Mouse (Mus musculus): ENCODE measurements around the gene Cend1. TPM values are rescaled to one million over a fixed set of nuclear protein-coding genes. Genes with fewer than 3 reads are reported as not detected.

Cend1 gene
- not detected in 2 replicates for total RNA-seq (2014; fragmentation: Nextera tagmentation)
- total RNA-seq (2017): not detected in 2 replicates

GRCm38 (mm10) chr7:141429310-141429709, at the start of gene Cend1:
Gene Cend1, minus strand, starts transcription at chr7:141429491.
- ATAC-seq (replicated peaks; ENCODE audit: low FRiP score, low TSS enrichment, poor library complexity, severe bottlenecking): no peak

- ATAC-seq (replicated peaks; ENCODE audit: low FRiP score, low TSS enrichment, poor library complexity, severe bottlenecking): peak; percentile 21
Observed at GRCm38 (mm10) chr7:141478270-141478748, 49.0 kb upstream of the Cend1 start.

DNA sequence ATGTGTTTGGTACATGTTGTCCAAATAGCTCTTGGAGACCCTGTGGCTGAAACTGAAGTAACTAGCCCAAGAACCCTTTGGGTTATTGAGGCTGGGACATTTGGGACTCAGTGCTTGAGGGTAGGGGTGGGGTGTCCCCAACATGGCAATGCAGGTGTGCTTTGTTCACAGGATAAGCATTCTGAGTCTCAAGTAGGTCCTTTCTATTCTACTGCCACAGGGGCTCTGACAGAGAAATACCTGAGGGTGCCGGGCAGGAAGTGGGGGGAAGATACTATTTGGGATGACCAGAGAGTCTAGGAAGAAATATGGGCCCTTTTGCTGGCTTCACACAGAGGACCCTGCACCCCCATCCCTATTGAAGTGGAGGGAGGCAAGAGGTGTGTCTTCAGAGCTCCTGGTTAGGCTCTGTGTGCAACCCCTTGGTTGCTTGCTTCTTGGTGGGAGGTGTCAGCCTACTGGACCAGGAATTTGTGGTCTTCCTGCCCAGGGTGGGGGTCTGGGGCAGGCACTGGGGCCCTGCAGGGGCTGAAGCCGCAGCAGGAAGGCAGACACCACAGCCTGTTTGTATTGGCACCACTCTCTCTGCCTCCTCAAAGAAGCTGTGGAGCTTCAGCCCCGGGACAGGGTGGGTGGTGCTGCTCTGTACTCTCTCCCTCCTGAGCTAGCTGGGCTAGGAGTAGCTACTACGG, 48.4 kb upstream of the Cend1 start:
- no peak for ATAC-seq (replicated peaks; ENCODE audit: low FRiP score, low TSS enrichment, poor library complexity, severe bottlenecking)

- ATAC-seq (replicated peaks; ENCODE audit: low FRiP score, low TSS enrichment, poor library complexity, severe bottlenecking): no peak
Observed at GRCm38 (mm10) chr7:141476981-141477370, 47.7 kb upstream of the Cend1 start.

- 0 out of 2 replicates have a peak, but pooled peaks have one; percentile 13 for ATAC-seq (replicated peaks; ENCODE audit: low FRiP score, low TSS enrichment, poor library complexity, severe bottlenecking)
Observed at GRCm38 (mm10) chr7:141476226-141476980, 47.1 kb upstream of the Cend1 start.

- ATAC-seq (replicated peaks; ENCODE audit: low FRiP score, low TSS enrichment, poor library complexity, severe bottlenecking): no peak
Observed at GRCm38 (mm10) chr7:141475805-141476158, 46.5 kb upstream of the Cend1 start.

- peak; percentile 62 for ATAC-seq (replicated peaks; ENCODE audit: low FRiP score, low TSS enrichment, poor library complexity, severe bottlenecking)
Observed at GRCm38 (mm10) chr7:141475011-141475804, 45.9 kb upstream of the Cend1 start, which contains the start of the genes Polr2l and Tspan4. Gene Polr2l, minus strand, starts transcription at chr7:141475132. Gene Tspan4, plus strand, starts transcription at chr7:141475240.

GRCm38 (mm10) chr7:141474160-141474559, 44.9 kb upstream of the Cend1 start:
- no peak for ATAC-seq (replicated peaks; ENCODE audit: low FRiP score, low TSS enrichment, poor library complexity, severe bottlenecking)

GRCm38 (mm10) chr7:141472763-141473162, 43.5 kb upstream of the Cend1 start:
- ATAC-seq (replicated peaks; ENCODE audit: low FRiP score, low TSS enrichment, poor library complexity, severe bottlenecking): no peak

DNA sequence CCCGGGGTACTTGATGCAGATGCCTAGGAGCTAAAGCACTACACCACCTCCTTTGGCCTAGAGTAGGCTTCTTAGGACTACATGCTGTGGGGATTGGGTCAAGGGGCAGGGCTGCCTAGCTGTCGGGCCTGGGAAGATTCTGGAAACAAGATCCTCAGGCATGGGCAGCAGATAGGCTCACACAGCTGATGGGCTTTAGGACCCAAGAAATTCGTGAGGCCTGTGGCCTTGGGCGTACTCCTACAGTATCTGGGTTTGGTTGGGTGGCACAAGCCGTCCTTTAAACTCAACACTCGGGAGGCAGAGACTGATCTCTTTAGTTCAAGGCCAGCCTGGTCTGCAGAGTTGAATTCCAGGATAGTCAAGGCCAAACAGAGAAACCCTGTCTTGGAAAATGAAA, 42.9 kb upstream of the Cend1 start:
- no peak for ATAC-seq (replicated peaks; ENCODE audit: low FRiP score, low TSS enrichment, poor library complexity, severe bottlenecking)

DNA sequence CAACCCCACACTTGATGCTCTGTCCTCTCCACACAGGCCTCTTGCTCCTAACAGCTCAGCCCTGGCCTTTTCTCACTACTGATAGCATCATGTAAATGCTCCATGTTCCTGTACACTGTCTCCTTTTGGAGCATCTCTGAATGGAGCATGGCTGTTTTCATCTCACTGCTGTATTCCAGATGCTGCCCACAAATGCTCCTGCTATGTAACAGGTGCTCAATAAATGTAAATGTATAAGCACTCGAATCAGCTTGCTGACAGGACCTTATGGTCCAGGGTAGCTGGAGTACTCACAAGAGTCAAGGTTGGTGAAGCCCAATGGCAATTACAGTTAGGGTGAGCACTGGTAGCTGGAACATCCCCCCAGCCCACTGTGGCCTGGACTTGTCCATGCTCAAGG, 41.9 kb upstream of the Cend1 start:
- no peak for ATAC-seq (replicated peaks; ENCODE audit: low FRiP score, low TSS enrichment, poor library complexity, severe bottlenecking)

DNA sequence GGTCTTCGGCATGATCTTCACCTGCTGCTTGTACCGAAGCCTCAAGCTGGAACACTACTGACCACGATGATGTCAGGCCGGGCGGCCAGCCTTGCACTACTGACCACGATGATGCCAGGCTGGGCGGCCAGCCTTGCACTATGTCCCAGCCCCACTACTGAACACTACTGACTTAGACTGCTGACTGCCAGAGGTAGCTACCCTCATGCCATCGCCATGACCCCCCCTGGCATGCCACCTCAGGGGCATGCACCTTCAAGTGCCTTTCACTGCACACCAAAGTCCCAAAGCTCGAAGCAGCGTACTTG, 41.3 kb upstream of the Cend1 start:
- no peak for ATAC-seq (replicated peaks; ENCODE audit: low FRiP score, low TSS enrichment, poor library complexity, severe bottlenecking)

DNA sequence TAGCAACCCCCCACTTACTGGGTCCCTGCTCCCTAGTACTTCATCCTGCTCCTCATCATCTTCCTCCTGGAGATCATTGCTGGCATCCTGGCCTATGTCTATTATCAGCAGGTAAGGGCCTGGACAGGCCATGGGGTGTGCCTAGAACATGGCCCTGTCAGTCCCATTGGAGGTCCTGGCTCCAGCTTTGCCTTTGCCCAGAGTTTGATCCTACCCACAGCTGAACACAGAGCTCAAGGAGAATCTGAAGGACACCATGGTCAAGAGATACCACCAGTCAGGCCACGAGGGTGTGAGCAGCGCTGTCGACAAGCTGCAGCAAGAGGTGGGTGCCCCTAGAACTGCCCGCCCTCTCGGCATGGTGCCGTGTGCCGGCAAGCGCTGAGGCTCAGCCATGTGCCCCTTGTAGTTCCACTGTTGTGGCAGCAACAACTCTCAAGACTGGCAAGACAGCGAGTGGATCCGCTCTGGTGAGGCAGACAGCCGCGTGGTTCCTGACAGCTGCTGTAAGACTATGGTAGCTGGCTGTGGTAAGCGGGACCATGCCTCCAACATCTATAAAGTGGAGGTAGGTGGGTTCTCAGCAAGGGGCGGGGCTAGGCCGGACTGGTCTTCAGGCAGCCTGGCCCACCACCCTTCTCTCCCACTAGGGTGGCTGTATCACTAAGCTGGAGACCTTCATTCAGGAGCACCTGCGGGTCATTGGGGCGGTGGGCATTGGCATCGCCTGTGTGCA, 40.8 kb upstream of the Cend1 start:
- no peak for ATAC-seq (replicated peaks; ENCODE audit: low FRiP score, low TSS enrichment, poor library complexity, severe bottlenecking)

GRCm38 (mm10) chr7:141469352-141469751, 40.1 kb upstream of the Cend1 start:
- no peak for ATAC-seq (replicated peaks; ENCODE audit: low FRiP score, low TSS enrichment, poor library complexity, severe bottlenecking)

GRCm38 (mm10) chr7:141468522-141469211, 39.4 kb upstream of the Cend1 start:
- ATAC-seq (replicated peaks; ENCODE audit: low FRiP score, low TSS enrichment, poor library complexity, severe bottlenecking): peak; percentile 73

DNA sequence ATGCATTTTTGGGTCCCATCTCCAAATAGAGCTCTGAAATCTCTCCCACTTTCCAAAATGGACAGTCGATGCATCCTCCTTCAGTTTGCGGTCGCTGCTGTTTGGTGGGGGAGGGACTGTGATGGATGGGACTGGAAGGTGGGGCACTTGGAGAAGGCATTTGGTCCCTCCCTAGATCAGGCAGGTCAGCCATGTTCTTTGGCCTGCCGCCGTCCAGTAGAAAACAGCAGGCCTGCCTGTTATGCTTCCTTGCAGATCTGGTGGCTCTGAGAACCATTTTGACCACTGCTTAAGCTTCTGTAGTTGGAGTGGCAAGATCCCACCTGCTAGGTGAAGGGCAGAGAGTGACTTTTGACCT, 38.9 kb upstream of the Cend1 start:
- ATAC-seq (replicated peaks; ENCODE audit: low FRiP score, low TSS enrichment, poor library complexity, severe bottlenecking): no peak

DNA sequence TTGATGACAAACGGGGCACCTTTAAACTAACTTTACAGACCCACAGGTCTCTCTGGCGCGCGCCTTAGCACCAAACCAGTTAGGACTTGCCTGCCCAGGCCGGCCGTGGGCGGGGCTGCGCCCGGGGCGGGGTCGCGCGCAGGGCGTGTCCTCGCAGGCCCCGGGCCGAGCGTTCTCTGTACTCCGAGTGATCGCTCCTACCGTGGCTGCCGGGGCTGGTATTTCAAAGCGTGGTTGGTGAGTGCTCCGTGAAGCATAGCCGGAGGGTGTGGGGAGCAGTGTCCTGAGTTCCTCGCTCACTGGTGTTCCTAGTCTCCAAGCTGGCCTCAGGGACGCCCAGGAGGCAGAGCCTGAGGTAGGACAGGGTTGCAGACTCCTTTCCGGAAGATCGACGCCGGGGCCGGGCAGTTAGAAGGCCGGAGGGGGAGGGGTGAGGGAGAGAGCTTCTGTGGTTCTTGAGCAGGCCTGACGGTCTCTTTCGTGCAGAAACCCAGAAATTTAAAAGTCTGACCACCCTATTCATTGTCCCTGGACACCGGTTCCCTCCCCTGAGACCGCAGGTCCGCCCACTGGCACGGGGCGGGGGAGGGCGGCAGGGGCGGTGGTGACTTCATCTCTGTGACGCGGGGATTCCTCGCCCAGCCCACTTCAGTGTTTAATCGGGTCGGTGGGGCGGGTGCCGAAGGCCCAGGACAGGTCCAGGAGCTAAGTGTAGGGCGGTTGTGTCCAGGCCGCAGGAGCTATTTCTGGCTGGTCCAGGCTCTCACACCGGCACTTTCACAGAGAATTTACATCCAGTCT, 38.1 kb upstream of the Cend1 start, which contains the start of gene Cd151:
Gene Cd151 (plus strand): TSS at position 163 of the 801 bp plus-strand sequence.
- ATAC-seq (replicated peaks; ENCODE audit: low FRiP score, low TSS enrichment, poor library complexity, severe bottlenecking): peak; percentile 53

DNA sequence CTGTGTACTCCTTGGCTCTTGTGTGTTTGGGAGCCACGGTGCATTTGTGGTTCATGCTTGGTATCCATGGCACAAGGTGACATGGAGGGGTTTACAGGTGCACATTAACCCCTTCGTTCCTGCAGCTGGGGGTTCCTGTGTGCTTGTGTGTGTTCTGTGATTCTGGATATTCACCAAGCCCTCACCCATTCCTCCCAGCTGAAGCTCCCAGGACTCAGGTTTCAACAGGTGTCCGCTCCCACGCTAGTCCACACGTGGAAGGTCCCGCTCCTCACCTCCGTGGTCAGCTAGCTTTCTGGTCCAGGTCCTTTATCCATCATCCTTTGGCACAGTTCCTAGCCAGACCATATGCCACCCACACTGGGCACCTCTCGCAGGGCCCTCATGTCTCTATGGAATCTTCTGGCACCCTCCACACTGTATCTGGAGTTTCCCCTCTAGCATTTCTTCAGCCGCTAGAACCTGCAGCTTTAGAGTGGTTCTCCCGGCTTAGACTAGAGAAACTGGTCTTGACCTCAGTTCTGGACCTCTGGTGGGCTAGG, 37.4 kb upstream of the Cend1 start:
- no peak for ATAC-seq (replicated peaks; ENCODE audit: low FRiP score, low TSS enrichment, poor library complexity, severe bottlenecking)

Measured in megakaryocyte-erythroid progenitor cell, adult 5-6 weeks (primary cell).